Mouse (Mus musculus): ENCODE data around the gene Zranb1. TPM values are rescaled to one million over a fixed set of nuclear protein-coding genes. Genes with fewer than 3 reads are reported as not detected.

Zranb1 gene
- 10 to 100 TPM; 33.1 to 84.5 (median 52.5) TPM for total RNA-seq (2018; cell fraction: chromatin; rRNA removed)
- 10 to 100 TPM in 18 of 26 experiments, 1 to 10 TPM in 8; 8.7 to 15.7 (median 11.4) TPM for total RNA-seq (2018; cell fraction: cytosol; rRNA removed)
- total RNA-seq (2018; cell fraction: nucleus; rRNA removed), result 10 to 100 TPM; 16.3 to 48.6 (median 31.7) TPM
- 10.1 to 17.5 TPM (median 10.4 TPM) in 3 replicates for polyA plus RNA-seq (2018)

DNA sequence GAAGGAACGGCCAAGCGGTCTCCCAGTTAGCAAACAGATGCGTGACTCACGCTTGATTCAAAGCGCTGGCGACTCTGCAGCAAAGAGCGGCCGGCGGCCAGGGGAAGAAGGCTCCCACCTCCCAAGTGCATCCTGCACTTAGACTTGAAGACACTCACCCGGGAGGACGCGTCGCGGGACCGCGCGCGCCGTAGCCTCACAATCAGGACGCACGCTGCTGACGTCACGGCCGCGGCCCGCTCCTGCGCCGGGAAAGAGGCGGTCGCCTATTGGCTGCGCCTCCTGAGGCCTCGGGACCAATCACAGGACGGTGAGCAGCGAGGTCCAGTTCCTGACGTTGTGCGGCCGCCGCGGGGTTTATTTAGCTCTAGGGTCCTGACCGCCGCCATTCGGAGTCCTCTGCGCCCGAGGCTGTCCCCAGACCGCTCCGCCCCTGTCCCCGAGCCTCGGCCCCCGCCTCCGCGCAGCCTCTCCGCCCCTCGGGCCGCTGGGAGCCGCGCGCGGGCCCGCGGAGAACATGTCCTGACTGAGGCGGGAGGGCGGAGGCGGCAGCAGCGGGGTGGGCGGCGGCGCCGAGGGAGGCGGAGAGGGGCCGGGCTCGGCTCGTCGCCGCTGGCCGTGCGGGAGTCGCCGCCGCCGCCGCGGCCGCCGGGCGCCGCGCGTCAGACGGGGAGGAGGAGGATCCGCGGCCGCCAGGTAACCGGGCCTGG is at the start of gene Zranb1:
Gene Zranb1, plus strand, starts transcription at position 293 of the 710 bp plus-strand sequence.
- Histone ChIP-seq H3K79me2 (ENCODE audit: inconsistent target) (peaks cover 44% of the 10 kb centered on the region), H3K27ac (peak within 1 kb of the TSS; percentile 60), H3K36me3 (ENCODE audit: inconsistent target) (no peaks in the 10 kb centered on the region), H3K4me3 (ENCODE audit: inconsistent target) (peak within 1 kb of the TSS; percentile 93)
- WGBS (ENCODE audit: missing documents), result under 1% methylated on average over 87 of the region's 93 CpGs

DNA sequence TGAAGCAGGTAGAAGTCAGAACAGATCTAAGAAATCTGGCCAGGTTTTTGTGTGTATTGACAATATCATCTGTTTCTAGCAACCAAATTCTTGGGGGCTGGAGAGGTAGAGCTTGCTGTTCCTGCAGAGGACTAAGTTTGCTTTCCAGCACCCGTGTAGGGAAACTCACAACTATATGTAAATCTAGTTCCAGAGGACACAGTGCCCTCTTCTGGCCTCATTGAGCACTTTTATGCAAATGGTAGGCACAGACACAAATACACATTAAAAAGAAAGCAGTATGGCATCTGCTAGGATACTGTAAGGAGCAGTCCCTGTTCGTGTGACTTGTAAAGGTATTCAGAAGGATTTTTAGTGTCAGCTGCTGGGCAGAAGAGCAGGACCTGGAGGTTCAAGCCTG is 48.6 kb upstream of the Zranb1 start:
- Histone ChIP-seq H3K36me3 (ENCODE audit: inconsistent target) (peaks cover 77% of the 10 kb centered on the region), H3K79me2 (ENCODE audit: inconsistent target) (no peaks in the 10 kb centered on the region), H3K4me3 (ENCODE audit: inconsistent target) (no peak overlapping the region), H3K27ac (no peak overlapping the region)
- 69% methylated on average over 2 of the region's 2 CpGs for WGBS (ENCODE audit: missing documents)

DNA sequence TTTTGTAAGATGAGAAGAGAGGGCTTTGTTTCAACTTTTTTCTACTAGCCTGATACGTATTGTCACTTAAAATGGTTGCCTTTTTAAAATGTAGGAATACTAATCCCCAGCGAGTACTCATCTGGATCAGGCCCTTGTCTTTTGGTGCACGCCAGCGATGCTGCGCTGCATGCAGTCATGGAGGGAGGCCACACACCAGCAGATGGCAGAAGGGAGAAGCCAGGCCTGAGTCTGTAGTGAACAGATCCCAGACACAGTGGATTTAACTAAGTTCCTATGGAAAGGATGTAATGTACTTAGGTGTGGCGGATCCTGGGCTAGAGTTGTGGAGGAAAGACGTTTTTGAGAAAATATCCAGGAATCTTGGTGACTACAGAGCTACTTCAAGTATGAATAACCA is 46.9 kb upstream of the Zranb1 start:
- WGBS (ENCODE audit: missing documents), result 100% methylated on average over 6 of the region's 7 CpGs
- no peak overlapping the region for H3K27ac ChIP-seq
- H3K4me3 ChIP-seq (ENCODE audit: inconsistent target), result no peak overlapping the region
- no peaks in the 10 kb centered on the region for H3K79me2 ChIP-seq (ENCODE audit: inconsistent target)
- H3K36me3 ChIP-seq (ENCODE audit: inconsistent target), result peaks cover 60% of the 10 kb centered on the region

DNA sequence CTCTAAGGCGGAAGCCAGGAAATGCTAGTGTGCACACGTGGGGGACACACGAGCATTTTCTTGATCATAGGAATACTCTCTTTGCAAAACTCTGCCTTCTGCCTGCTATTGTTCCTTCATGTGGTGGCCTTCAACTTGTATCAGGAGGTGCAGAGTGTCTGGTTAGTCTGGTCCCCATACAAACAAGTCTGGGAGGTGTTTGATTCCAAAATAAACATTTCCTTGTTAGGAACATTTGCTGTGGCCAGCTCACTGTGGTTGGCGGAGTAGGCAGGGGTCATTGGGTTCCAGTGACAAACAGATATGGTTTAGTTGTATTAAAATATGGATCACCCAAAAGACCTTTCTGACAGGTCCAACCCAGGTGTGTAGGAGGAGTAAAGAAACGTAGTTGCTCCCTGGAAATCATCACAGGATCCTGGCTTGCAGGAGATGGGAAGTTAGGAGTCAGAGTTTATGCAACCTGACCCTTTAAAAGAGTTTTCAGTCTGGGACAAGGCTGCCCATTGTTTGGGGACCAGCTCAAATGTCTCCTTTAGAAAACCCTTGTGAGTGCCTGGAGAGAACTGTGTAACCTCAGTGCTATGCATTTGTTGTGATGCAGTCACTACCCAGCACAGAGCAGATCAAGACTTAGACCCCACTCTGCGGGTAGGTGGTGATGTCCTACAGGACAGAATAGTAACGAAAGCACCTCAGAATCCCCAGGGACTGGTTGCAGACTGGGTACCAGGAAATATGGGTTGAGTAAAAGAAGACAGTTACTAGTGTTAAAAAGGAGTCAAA is 43.7 kb upstream of the Zranb1 start:
- 89% methylated on average over 7 of the region's 7 CpGs for WGBS (ENCODE audit: missing documents)
- no peak overlapping the region for H3K4me3 ChIP-seq (ENCODE audit: inconsistent target)

DNA sequence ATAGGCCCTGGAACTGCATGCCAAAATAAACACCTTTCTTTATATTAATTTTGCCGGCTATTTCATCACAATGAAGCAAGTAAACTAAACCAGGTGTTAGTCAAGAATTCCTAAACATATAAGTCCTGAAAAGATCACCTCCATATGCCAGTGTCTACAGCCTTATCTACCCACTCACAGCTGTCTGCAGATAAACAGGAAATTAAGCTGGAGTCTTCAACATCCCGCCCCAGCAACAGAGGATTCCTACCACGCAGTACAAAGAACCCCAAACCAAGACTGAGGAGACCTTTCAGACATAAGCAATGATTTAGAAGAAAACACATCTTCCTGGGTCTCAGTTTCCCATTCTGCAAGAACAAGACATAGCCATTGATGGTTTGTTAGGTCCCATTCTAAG is 42.9 kb upstream of the Zranb1 start:
- H3K4me3 ChIP-seq (ENCODE audit: inconsistent target), result no peak overlapping the region
- WGBS (ENCODE audit: missing documents), result 57% methylated on average over 3 of the region's 3 CpGs
- no peak overlapping the region for H3K27ac ChIP-seq
- no peaks in the 10 kb centered on the region for H3K79me2 ChIP-seq (ENCODE audit: inconsistent target)
- H3K36me3 ChIP-seq (ENCODE audit: inconsistent target), result peaks cover 20% of the 10 kb centered on the region

More for the DNA sequence above, 43.7 kb upstream of the Zranb1 start:
- Histone ChIP-seq H3K36me3 (ENCODE audit: inconsistent target) (peaks cover 28% of the 10 kb centered on the region), H3K79me2 (ENCODE audit: inconsistent target) (no peaks in the 10 kb centered on the region), H3K27ac (no peak overlapping the region)

DNA sequence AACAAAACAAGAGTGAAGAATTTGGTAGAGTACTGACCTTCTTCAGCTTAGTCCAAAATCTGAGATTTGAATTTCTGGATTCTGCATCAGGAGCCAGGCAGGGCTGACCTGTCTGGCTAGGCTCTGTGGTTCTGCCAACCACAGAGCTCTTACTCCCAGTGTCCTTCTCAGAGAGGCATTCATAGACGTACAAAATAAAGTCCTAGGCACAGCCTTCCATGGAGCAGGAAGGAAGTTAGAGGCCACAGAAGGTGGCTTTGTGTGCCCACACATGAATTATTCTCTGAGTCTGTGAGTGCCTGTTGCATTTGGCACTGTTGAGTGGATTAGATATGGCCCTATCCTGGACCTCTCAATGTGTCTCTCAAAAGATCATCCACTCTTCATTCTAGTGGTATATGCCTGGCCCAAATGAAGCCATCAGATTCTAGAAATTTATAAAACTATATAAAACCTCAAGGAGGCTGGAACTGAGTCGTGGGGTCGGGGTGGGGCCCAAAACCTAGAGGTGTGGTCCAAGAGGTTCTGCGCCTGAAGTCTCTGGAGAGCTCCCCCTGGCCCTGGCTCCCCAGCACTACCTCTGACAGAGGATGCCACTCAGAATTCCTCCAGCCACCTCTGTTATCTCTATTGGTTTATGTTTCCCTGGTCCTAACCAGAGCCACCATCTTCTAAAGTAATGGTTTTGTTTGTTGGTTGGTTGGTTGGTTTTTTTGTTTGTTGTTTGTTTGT is 42.3 kb upstream of the Zranb1 start:
- Histone ChIP-seq H3K4me3 (ENCODE audit: inconsistent target) (no peak overlapping the region), H3K27ac (no peak overlapping the region), H3K79me2 (ENCODE audit: inconsistent target) (no peaks in the 10 kb centered on the region), H3K36me3 (ENCODE audit: inconsistent target) (peaks cover 13% of the 10 kb centered on the region; the same call in 1 of the 2 replicates)
- WGBS (ENCODE audit: missing documents), result 29% methylated on average over 4 of the region's 4 CpGs

DNA sequence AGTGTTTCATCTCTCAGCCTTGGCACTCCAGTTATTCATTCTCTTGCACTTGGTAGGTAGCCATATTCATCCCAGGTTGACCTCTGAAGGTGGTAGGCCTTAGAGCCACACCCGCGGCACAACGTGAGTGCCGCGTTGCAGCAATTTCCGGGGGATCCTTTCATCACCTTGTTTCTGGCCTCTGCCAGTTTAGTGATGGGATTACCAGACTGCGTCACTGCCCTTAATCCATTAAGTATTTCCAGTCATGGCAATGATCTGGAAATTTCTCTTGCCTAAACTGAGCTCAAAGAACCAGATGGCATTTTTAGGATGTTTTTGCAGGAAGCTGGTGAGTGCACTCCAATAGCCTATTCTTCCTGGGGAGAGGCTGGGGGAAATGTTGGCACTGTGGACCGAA is 41.3 kb upstream of the Zranb1 start:
- peaks cover 3% of the 10 kb centered on the region; the same call in 1 of the 2 replicates for H3K36me3 ChIP-seq (ENCODE audit: inconsistent target)
- no peak overlapping the region for H3K27ac ChIP-seq
- no peak overlapping the region for H3K4me3 ChIP-seq (ENCODE audit: inconsistent target)
- H3K79me2 ChIP-seq (ENCODE audit: inconsistent target), result no peaks in the 10 kb centered on the region
- WGBS (ENCODE audit: missing documents), result 88% methylated on average over 8 of the region's 8 CpGs

DNA sequence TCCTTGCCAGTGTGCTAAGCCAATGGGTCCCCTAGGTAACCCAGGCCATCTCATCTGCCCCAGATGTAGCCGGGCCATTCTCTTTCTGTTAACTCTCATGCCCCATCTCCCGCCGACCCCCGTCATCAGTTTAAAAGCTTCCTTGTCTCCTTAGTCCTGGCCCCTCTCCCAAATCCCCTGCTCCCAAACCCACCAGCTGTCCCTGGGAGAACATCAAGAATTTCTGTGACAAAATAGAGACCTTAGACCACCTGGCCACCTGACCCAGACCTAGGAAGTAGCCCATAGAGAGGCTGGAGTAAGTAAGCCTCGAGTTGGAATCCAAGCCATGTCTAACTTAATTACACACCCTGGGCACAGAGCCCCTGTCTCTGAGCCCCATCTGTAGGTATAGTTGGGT is 40.7 kb upstream of the Zranb1 start:
- H3K27ac ChIP-seq, result no peak overlapping the region
- no peaks in the 10 kb centered on the region for H3K79me2 ChIP-seq (ENCODE audit: inconsistent target)
- H3K4me3 ChIP-seq (ENCODE audit: inconsistent target), result no peak overlapping the region
- H3K36me3 ChIP-seq (ENCODE audit: inconsistent target), result no peaks in the 10 kb centered on the region
- 96% methylated on average over 5 of the region's 5 CpGs for WGBS (ENCODE audit: missing documents)

DNA sequence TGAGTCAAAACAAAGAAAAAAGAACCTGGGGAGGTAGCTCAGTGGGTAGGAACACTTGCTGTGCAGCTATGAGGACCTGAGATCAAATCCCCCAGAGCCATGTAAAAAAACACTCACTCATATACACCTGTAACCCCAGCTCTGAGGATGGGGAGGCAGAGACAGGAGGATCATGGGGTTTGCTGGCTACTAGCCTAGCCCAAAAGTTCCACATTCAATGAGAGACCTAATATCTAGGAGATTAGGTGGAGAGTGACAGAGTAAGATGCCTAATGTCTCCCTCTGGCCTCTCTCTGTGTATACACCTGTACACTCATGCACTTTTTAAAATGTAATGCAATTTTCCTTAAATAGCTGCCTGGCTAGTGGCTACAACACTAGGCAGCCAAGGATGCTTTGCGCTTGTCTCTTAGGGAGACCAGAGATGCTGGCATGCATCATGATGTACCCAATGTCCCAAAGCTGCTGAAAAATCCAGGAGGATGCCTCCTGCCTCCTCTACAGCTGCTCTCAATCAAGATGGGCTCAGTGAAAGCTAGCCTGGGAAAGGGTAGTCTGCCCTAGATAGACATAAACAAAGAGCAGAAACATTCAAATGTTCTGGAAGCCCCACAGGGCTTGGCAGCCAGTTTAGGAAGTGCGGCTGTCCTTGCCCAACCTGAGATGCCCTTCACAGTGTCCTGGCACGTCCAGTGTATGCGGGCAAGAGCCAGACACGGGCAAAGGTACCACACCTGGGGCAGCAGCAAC is 39.2 kb upstream of the Zranb1 start:
- Histone ChIP-seq H3K36me3 (ENCODE audit: inconsistent target) (no peaks in the 10 kb centered on the region), H3K79me2 (ENCODE audit: inconsistent target) (no peaks in the 10 kb centered on the region), H3K4me3 (ENCODE audit: inconsistent target) (no peak overlapping the region), H3K27ac (peak overlapping the region; percentile 86)
- WGBS (ENCODE audit: missing documents), result 96% methylated on average over 5 of the region's 5 CpGs

DNA sequence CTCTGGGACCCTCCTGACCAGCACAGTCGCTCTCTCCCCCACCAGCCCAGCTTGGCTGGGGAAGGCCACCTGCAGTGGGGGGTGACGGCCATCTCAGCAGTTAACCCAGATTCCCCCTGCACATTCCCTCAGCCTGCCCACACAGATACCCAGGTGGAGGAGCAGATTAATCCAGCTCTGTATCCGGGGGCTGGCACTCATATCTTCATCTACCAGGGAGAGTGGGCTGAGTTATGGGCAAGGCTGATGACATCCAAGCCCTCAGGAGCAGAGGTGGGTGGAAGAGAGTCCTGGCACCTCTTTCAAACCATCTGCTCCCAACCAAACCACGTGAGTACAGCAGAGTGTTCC is 38.7 kb upstream of the Zranb1 start:
- no peak overlapping the region for H3K4me3 ChIP-seq (ENCODE audit: inconsistent target)
- 80% methylated on average over 4 of the region's 4 CpGs for WGBS (ENCODE audit: missing documents)
- no peaks in the 10 kb centered on the region for H3K79me2 ChIP-seq (ENCODE audit: inconsistent target)
- peak overlapping the region; percentile 86 for H3K27ac ChIP-seq
- H3K36me3 ChIP-seq (ENCODE audit: inconsistent target), result no peaks in the 10 kb centered on the region

DNA sequence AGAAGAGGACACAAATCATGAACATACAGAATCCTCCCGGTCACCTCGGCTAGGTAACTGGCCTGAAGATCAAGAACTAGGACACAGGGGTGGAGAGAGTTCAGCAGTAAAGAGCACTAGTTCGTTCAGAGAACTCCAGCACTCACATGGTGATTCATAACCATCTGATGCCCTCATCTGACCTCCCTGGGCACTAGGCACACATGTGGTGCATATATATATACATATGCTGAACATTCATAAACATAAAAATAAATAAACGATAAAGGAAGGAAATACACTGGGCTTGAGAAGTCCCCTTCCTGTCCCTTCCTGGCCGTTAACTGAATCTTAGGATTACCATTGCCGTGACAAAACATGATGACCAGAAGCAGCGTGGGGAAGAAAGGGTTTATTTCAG is 38.1 kb upstream of the Zranb1 start:
- H3K4me3 ChIP-seq (ENCODE audit: inconsistent target), result no peak overlapping the region
- no peaks in the 10 kb centered on the region for H3K79me2 ChIP-seq (ENCODE audit: inconsistent target)
- H3K36me3 ChIP-seq (ENCODE audit: inconsistent target), result no peaks in the 10 kb centered on the region
- peak overlapping the region; percentile 86 for H3K27ac ChIP-seq
- 64% methylated on average over 7 of the region's 7 CpGs for WGBS (ENCODE audit: missing documents)

DNA sequence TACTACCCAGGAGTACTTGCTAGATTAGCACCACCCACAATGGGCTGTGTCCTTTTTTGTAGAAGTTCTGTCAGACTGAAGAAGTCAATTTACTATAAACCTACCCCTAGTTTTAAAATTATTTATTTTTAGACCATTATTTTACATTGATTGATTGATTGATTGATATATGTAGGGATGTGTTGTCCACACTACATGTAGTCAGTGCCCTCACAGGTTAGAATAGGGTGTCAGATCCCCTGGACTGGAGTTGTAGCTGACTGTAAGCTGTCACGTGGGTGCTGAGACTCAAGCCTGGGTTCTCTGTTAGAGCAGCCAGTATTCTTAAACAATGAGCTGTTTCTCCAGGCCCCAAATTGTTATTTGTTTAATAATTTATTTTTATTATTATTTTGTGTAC is 37.6 kb upstream of the Zranb1 start:
- Histone ChIP-seq H3K4me3 (ENCODE audit: inconsistent target) (no peak overlapping the region), H3K36me3 (ENCODE audit: inconsistent target) (no peaks in the 10 kb centered on the region), H3K27ac (peak overlapping the region; percentile 86), H3K79me2 (ENCODE audit: inconsistent target) (no peaks in the 10 kb centered on the region)
- 100% methylated on average over 1 of the region's 1 CpGs for WGBS (ENCODE audit: missing documents)

DNA sequence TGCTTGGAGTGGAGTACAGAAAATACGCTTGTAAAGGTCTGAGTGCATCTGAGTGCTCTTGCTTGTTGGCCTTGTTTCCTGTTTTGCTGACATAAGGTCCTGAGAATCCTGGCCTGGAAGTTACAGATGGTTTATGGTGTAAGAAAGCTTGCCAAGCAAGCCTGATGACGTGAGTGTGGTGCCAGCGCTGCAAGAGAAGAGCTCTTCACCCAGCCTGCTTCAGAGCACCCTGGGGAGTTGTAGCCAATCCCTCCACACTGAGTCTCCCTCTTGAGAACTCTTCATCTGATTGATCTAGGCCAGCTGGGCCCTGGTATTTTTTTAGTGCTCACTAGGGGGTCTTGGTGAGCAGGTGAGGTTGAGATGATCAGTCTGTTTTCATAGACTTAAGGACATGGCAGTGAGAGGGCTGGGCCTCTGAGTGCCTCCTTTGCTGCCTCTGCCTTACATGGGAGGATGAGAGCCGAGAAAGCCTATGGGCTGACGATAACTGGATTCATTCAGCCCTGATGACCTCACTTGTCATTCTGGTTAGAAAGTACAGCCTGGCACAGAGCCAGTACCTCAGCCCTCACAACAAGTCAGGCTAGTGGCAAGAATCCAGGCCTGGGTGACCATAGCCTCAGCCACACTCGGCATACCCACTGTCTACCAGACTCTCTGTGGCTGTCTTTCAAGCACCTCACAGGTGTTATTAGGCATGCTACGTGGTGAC is 35.9 kb upstream of the Zranb1 start:
- Histone ChIP-seq H3K36me3 (ENCODE audit: inconsistent target) (no peaks in the 10 kb centered on the region), H3K4me3 (ENCODE audit: inconsistent target) (no peak overlapping the region), H3K27ac (peak overlapping the region; percentile 86), H3K79me2 (ENCODE audit: inconsistent target) (no peaks in the 10 kb centered on the region)
- 89% methylated on average over 7 of the region's 7 CpGs for WGBS (ENCODE audit: missing documents)

Data from macrophage (primary cell).